Mouse (Mus musculus): ENCODE measurements around the gene Rab43. TPM values are rescaled to one million over a fixed set of nuclear protein-coding genes. Genes with fewer than 3 reads are reported as not detected.
"Not testable (repeated sequence)": the region's sequence is repeated elsewhere in the genome, so short reads cannot be mapped to it uniquely, and the experiment has no call there.

Rab43 gene
- polyA plus RNA-seq, 1 experiment from 2014 or later, result 21.4 TPM

DNA sequence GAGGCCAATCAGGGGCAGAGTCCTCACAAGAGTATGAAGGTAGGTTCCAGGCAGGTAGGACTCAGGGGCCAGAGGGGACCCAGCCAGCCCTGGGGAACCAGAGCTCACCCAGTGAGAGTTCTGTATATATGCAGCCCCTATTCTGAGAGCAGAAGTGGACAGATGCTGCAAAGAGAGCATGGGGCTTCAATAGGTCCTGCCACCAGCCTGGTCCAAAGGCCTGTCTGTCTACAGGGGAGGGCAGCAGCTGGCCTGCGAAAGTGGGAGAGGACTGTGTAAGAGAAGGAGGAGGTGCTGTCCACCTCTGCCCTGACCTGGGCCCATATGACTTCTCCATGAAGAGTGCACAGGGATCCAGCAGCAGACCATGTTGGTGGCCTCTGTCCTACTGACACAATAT, 35.3 kb downstream of the Rab43 start:
- H3K4me3 ChIP-seq (ENCODE audit: low read depth, low read length), result peak overlapping the region; percentile 14; the same call in 1 of the 2 replicates
- no peak for DNase-seq (ENCODE audit: low spot score)
- H3K9ac ChIP-seq (ENCODE audit: low read depth, low read length), result peak overlapping the region; percentile 45
- peak overlapping the region; percentile 51 for H3K4me2 ChIP-seq
- no peaks in the 10 kb centered on the region for H3K9me3 ChIP-seq (ENCODE audit: control insufficient read depth, low read length)
- no peaks in the 10 kb centered on the region for H3K27me3 ChIP-seq (replicated peaks; ENCODE audit: control insufficient read depth, insufficient read depth, low read length)
- peak overlapping the region; percentile 94 for H3K27ac ChIP-seq (ENCODE audit: low read depth, low read length)
- no peak; the same call in 1 of the 2 replicates for ATAC-seq (replicated peaks; ENCODE audit: low FRiP score)
- H3K36me3 ChIP-seq (ENCODE audit: control insufficient read depth, insufficient read depth, low read length), result no peaks in the 10 kb centered on the region
- WGBS, result 75% methylated on average over 1 of the region's 1 CpGs
- H3K4me1 ChIP-seq (replicated peaks; ENCODE audit: control insufficient read depth, insufficient read depth, low read length), result peaks cover 25% of the 10 kb centered on the region

DNA sequence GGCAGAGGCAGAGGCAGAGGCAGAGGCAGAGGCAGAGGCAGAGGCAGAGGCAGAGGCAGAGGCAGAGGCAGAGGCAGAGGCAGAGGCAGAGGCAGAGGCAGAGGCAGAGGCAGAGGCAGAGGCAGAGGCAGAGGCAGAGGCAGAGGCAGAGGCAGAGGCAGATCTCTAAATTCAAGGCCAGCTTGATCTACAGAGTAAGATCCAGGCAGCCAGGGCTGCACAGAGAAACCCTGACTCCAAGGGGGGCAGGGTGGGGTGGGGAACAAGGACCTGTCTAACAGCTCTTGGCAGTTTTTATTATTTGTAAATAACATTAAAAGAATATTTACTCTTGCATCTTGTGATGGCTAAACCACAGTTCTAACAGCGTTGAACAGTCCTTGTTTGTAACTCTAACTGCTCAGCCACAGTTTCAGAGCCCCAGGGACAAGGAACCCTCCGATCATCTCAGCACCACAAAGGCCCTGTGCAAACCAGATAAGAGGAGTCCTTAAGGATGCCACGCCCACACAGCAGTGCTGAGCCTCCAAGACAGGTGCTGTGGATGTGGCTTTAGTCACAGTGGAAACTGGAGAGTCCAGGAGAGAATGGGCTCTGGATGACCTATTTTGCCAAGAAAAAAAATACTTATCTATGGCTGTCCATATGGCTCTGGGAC, 36.2 kb downstream of the Rab43 start:
- Histone ChIP-seq H3K9me3 (ENCODE audit: control insufficient read depth, low read length) (no peaks in the 10 kb centered on the region), H3K27me3 (replicated peaks; ENCODE audit: control insufficient read depth, insufficient read depth, low read length) (no peaks in the 10 kb centered on the region), H3K4me1 (replicated peaks; ENCODE audit: control insufficient read depth, insufficient read depth, low read length) (peaks cover 25% of the 10 kb centered on the region), H3K9ac (ENCODE audit: low read depth, low read length) (peak overlapping the region; percentile 45; the same call in 1 of the 2 replicates), H3K4me2 (peak overlapping the region; percentile 51), H3K4me3 (ENCODE audit: low read depth, low read length) (0 out of 2 replicates have a peak overlapping the region, but pooled peaks have one; percentile 14), H3K36me3 (ENCODE audit: control insufficient read depth, insufficient read depth, low read length) (no peaks in the 10 kb centered on the region), H3K27ac (ENCODE audit: low read depth, low read length) (peak overlapping the region; percentile 94)
- ATAC-seq (replicated peaks; ENCODE audit: low FRiP score) (peak; percentile 98), DNase-seq (ENCODE audit: low spot score) (no peak)
- WGBS, result 35% methylated on average over 3 of the region's 3 CpGs

DNA sequence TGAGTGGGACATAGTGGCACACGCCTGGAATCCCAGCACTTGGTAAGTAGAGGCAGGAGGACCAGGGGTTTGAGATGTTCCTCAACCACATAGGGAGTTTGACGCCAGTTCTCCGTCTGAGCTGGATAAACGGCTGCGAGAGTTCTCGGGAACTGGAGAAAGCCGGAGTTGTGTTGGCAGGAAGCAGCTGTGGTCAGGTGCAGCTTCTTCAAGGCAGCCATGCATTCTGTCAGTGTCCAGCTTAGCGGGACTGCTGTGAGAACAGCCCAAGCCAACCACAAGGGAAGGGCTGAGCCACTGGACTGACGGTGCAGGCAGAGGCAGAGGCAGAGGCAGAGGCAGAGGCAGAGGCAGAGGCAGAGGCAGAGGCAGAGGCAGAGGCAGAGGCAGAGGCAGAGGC, 37.1 kb downstream of the Rab43 start:
- no peaks in the 10 kb centered on the region for H3K27me3 ChIP-seq (replicated peaks; ENCODE audit: control insufficient read depth, insufficient read depth, low read length)
- H3K36me3 ChIP-seq (ENCODE audit: control insufficient read depth, insufficient read depth, low read length), result no peaks in the 10 kb centered on the region
- H3K4me1 ChIP-seq (replicated peaks; ENCODE audit: control insufficient read depth, insufficient read depth, low read length), result peaks cover 25% of the 10 kb centered on the region
- no peak overlapping the region for H3K9ac ChIP-seq (ENCODE audit: low read depth, low read length)
- WGBS, result 61% methylated on average over 9 of the region's 9 CpGs
- H3K9me3 ChIP-seq (ENCODE audit: control insufficient read depth, low read length), result no peaks in the 10 kb centered on the region
- no peak for ATAC-seq (replicated peaks; ENCODE audit: low FRiP score)
- no peak for DNase-seq (ENCODE audit: low spot score)
- H3K4me3 ChIP-seq (ENCODE audit: low read depth, low read length), result no peak overlapping the region
- H3K4me2 ChIP-seq, result no peak overlapping the region
- H3K27ac ChIP-seq (ENCODE audit: low read depth, low read length), result no peak overlapping the region

DNA sequence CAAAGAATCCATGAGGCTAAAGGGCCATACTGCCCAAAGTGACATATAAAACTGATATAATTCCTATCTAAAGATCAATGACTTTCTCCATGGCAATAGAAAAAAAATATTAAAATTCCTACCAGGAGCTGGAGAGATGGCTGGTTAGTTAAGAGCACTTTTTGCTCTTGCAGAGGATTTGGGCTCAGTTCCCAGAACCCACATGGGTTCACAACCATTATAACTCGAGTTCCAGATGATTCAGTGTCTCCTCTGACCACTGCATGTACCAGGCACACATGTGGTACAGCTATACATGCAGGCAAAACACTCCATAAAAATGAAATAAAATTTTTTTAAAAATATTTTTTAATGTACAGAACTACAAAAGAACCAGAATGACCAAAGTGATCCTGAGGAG, 37.5 kb downstream of the Rab43 start:
- no peaks in the 10 kb centered on the region for H3K36me3 ChIP-seq (ENCODE audit: control insufficient read depth, insufficient read depth, low read length)
- ATAC-seq (replicated peaks; ENCODE audit: low FRiP score), result no peak
- H3K9ac ChIP-seq (ENCODE audit: low read depth, low read length), result no peak overlapping the region
- H3K9me3 ChIP-seq (ENCODE audit: control insufficient read depth, low read length), result no peaks in the 10 kb centered on the region
- WGBS, result 56% methylated on average over 1 of the region's 1 CpGs
- no peak for DNase-seq (ENCODE audit: low spot score)
- no peak overlapping the region for H3K27ac ChIP-seq (ENCODE audit: low read depth, low read length)
- H3K4me1 ChIP-seq (replicated peaks; ENCODE audit: control insufficient read depth, insufficient read depth, low read length), result peaks cover 25% of the 10 kb centered on the region
- no peaks in the 10 kb centered on the region for H3K27me3 ChIP-seq (replicated peaks; ENCODE audit: control insufficient read depth, insufficient read depth, low read length)
- no peak overlapping the region for H3K4me3 ChIP-seq (ENCODE audit: low read depth, low read length)
- no peak overlapping the region for H3K4me2 ChIP-seq

DNA sequence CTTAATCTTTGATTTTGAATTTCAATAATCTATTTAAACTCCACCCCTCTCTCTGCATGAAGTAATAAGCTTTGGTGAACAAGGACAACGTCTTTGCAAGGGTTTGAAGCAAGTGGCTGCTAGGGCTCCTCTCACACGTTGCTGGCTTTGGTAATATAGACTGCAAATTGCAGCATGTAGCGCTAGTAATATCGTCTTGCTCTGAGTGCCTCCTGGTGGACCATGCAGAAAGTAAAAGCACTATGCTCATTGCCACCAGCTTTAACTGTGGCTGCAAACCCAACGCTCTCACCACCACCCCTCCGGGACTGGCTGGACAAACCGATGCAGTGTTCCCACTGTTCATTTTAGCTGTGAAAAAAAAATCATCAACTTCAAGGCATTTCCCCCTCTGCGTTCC, 41.3 kb downstream of the Rab43 start:
- no peak overlapping the region for H3K27ac ChIP-seq (ENCODE audit: low read depth, low read length)
- H3K4me3 ChIP-seq (ENCODE audit: low read depth, low read length), result no peak overlapping the region
- no peaks in the 10 kb centered on the region for H3K4me1 ChIP-seq (replicated peaks; ENCODE audit: control insufficient read depth, insufficient read depth, low read length)
- DNase-seq (ENCODE audit: low spot score), result peak; percentile 28
- 0 out of 2 replicates have a peak, but pooled peaks have one; percentile 45 for ATAC-seq (replicated peaks; ENCODE audit: low FRiP score)
- no peaks in the 10 kb centered on the region for H3K9me3 ChIP-seq (ENCODE audit: control insufficient read depth, low read length)
- H3K4me2 ChIP-seq, result no peak overlapping the region
- no peak overlapping the region for H3K9ac ChIP-seq (ENCODE audit: low read depth, low read length)
- no peaks in the 10 kb centered on the region for H3K36me3 ChIP-seq (ENCODE audit: control insufficient read depth, insufficient read depth, low read length)
- WGBS, result 54% methylated on average over 8 of the region's 8 CpGs
- no peaks in the 10 kb centered on the region for H3K27me3 ChIP-seq (replicated peaks; ENCODE audit: control insufficient read depth, insufficient read depth, low read length)

DNA sequence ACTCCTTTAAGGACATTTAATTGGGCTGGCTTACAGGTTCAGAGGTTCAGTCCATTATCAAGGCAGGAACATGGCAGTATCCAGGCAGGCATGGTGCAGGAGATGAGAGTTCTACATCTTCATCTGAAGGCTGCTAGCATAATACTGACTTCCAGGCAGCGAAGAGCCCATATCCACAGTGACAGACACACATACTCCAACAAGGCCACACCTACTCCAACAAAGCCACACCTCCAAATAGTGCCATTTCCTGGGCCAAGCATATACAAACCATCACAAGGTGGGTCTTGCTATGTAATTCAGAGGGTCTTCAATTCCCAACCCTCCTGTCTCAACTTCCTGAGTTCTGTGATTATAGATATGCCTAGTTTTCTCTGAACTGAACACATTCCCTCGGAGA, 47.7 kb downstream of the Rab43 start:
- not testable (repeated sequence) for H3K9ac ChIP-seq (ENCODE audit: low read depth, low read length); H3K9me3 ChIP-seq (ENCODE audit: control insufficient read depth, low read length); H3K36me3 ChIP-seq (ENCODE audit: control insufficient read depth, insufficient read depth, low read length); H3K27ac ChIP-seq (ENCODE audit: low read depth, low read length); ATAC-seq (replicated peaks; ENCODE audit: low FRiP score); H3K27me3 ChIP-seq (replicated peaks; ENCODE audit: control insufficient read depth, insufficient read depth, low read length); H3K4me3 ChIP-seq (ENCODE audit: low read depth, low read length); H3K4me2 ChIP-seq
- WGBS, result 92% methylated on average over 2 of the region's 2 CpGs
- peak; percentile 29 for DNase-seq (ENCODE audit: low spot score)
- H3K4me1 ChIP-seq (replicated peaks; ENCODE audit: control insufficient read depth, insufficient read depth, low read length), result peaks cover 11% of the 10 kb centered on the region

DNA sequence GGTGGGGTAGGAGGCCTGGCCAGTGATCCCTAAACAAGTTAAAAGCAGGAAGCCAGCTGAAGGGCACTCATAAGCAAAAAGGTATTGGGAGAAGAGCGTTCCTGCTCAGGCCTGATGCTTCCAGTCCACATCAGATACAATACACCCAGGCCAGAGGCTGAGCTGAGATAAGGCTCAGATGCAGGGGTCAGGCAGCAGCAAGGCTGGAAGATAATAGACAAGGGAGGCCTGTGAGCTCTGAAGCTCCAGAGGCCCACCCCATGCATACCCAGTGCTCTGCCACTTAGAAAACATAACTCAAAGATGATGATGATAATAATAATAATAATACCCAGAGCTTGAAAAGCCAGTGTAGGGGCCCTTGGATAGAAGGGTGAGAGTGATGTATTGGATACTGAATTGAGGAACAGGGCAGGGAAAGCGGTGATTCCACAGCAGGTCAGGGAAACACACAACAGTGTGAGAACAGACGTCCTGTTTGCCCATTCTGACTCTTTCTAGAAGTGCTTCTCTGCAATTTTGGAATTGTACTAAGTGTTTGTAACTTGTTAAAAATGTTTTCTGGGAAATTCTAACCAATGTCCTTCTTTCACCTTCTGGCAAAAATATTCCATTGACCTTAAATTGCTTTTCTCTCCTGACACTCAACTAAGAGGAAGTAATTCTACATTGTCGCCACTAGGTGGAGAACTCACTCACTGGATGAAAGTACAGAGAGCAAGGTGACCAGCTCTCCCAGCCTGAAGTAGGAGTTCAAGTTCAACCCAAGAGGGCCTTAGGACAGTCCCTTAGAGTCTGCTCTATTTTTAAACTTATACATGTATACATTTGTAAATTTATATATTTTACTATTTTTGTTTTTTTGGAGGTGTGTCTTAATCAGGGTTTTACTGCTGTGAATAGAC, 48.3 kb downstream of the Rab43 start:
- Histone ChIP-seq H3K9me3 (ENCODE audit: control insufficient read depth, low read length) (no peaks in the 10 kb centered on the region), H3K4me1 (replicated peaks; ENCODE audit: control insufficient read depth, insufficient read depth, low read length) (peaks cover 11% of the 10 kb centered on the region), H3K9ac (ENCODE audit: low read depth, low read length) (peak overlapping the region; percentile 50), H3K4me3 (ENCODE audit: low read depth, low read length) (no peak overlapping the region), H3K27ac (ENCODE audit: low read depth, low read length) (peak overlapping the region; percentile 85), H3K27me3 (replicated peaks; ENCODE audit: control insufficient read depth, insufficient read depth, low read length) (no peaks in the 10 kb centered on the region), H3K36me3 (ENCODE audit: control insufficient read depth, insufficient read depth, low read length) (no peaks in the 10 kb centered on the region), H3K4me2 (peak overlapping the region; percentile 54)
- ATAC-seq (replicated peaks; ENCODE audit: low FRiP score) (peak; percentile 99), DNase-seq (ENCODE audit: low spot score) (peak; percentile 47)
- WGBS, result 52% methylated on average over 4 of the region's 4 CpGs

DNA sequence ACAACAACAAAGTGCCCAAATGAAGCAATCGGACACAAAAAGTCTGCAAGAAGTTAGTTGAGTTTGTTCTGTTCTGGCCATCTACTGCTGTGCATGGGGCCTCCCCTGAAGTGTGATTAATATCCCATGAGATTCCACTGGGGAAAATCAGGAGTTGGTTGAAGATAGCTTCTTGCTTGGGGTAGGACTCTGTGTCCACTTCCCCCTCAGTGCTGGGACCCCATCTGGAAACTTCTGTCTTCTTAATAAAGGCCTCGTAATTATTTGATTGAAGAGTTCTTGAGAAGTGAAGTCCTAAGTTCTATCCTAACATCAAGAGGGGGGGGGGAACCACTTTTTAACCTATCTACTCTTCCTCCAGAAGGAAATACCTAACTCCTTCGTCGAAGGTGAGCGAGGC, 49.8 kb downstream of the Rab43 start:
- no peaks in the 10 kb centered on the region for H3K9me3 ChIP-seq (ENCODE audit: control insufficient read depth, low read length)
- no peak overlapping the region for H3K4me2 ChIP-seq
- peaks cover 11% of the 10 kb centered on the region for H3K4me1 ChIP-seq (replicated peaks; ENCODE audit: control insufficient read depth, insufficient read depth, low read length)
- H3K27me3 ChIP-seq (replicated peaks; ENCODE audit: control insufficient read depth, insufficient read depth, low read length), result no peaks in the 10 kb centered on the region
- no peaks in the 10 kb centered on the region for H3K36me3 ChIP-seq (ENCODE audit: control insufficient read depth, insufficient read depth, low read length)
- 79% methylated on average over 5 of the region's 5 CpGs for WGBS
- ATAC-seq (replicated peaks; ENCODE audit: low FRiP score), result no peak
- H3K27ac ChIP-seq (ENCODE audit: low read depth, low read length), result peak overlapping the region; percentile 85
- peak; percentile 28 for DNase-seq (ENCODE audit: low spot score)
- H3K9ac ChIP-seq (ENCODE audit: low read depth, low read length), result 0 out of 2 replicates have a peak overlapping the region, but pooled peaks have one; percentile 1
- H3K4me3 ChIP-seq (ENCODE audit: low read depth, low read length), result no peak overlapping the region
